Mouse (Mus musculus) urinary bladder, postnatal 36 days (tissue): ENCODE measurements at regions not wholly inside any gene's neighbourhood (a gene's known extent, or its start where the extent isn't known, plus 50 kb on each side); places are given as distances from the start of the nearest gene placed in this dataset.

ENCODE experiments used
- DNase-seq, 2 experiments: peaks; one replicate each; pipeline ENCODE4 v3.0.0; 2022; ENCODE audit warnings: low spot score in 2 of 2, mixed read lengths in 1 of 2

- no peak for DNase-seq
Measured at GRCm38 (mm10) chr9:49954601-49955000, 155.9 kb upstream of the Ncam1 start.

- no peak for DNase-seq
Measured at GRCm38 (mm10) chr9:49950321-49950720, 151.6 kb upstream of the Ncam1 start.

GRCm38 (mm10) chr9:49948546-49948945 is 149.8 kb upstream of the Ncam1 start:
- DNase-seq: no peak

- no peak for DNase-seq
Measured at GRCm38 (mm10) chr9:49946857-49947256, 148.1 kb upstream of the Ncam1 start.

GRCm38 (mm10) chr9:49935555-49936376 is 137.0 kb upstream of the Ncam1 start:
- DNase-seq: no peak

GRCm38 (mm10) chr9:49928041-49928656 is 129.4 kb upstream of the Ncam1 start:
- DNase-seq: no peak

GRCm38 (mm10) chr9:49927281-49927680 is 128.6 kb upstream of the Ncam1 start:
- DNase-seq: no peak

- no peak for DNase-seq
Measured at GRCm38 (mm10) chr9:49925796-49926195, 127.1 kb upstream of the Ncam1 start.

- no peak for DNase-seq
Measured at GRCm38 (mm10) chr9:49923981-49924501, 125.3 kb upstream of the Ncam1 start.

GRCm38 (mm10) chr9:49922770-49923169 is 124.0 kb upstream of the Ncam1 start:
- DNase-seq: no peak

GRCm38 (mm10) chr9:49922162-49922561 is 123.4 kb upstream of the Ncam1 start:
- DNase-seq: no peak

GRCm38 (mm10) chr9:49921306-49921705 is 122.6 kb upstream of the Ncam1 start:
- no peak for DNase-seq

GRCm38 (mm10) chr9:49915046-49915719 is 116.5 kb upstream of the Ncam1 start:
- DNase-seq: no peak

GRCm38 (mm10) chr9:49913677-49914076 is 115.0 kb upstream of the Ncam1 start:
- no peak for DNase-seq

GRCm38 (mm10) chr9:49912306-49912705 is 113.6 kb upstream of the Ncam1 start:
- DNase-seq: no peak

GRCm38 (mm10) chr9:49906306-49906705 is 107.6 kb upstream of the Ncam1 start:
- no peak for DNase-seq

GRCm38 (mm10) chr9:49905703-49906102 is 107.0 kb upstream of the Ncam1 start:
- DNase-seq: no peak

- DNase-seq: no peak
Measured at GRCm38 (mm10) chr9:49898947-49899346, 100.2 kb upstream of the Ncam1 start.

- DNase-seq: no peak
Measured at GRCm38 (mm10) chr9:49884516-49885343, 86.0 kb upstream of the Ncam1 start.

- no peak for DNase-seq
Measured at GRCm38 (mm10) chr9:49879361-49880128, 80.8 kb upstream of the Ncam1 start.

- DNase-seq: no peak
Measured at GRCm38 (mm10) chr9:49874881-49875280, 76.2 kb upstream of the Ncam1 start.
